Mouse (Mus musculus) brain, adult 2 months (tissue): ENCODE data around the gene Tbc1d32.

Source experiments
- DNase-seq: peaks from one replicate; pipeline ENCODE4 v3.0.0; 2011; ENCODE audit warnings: low read depth, low spot score

Tbc1d32 gene

DNA sequence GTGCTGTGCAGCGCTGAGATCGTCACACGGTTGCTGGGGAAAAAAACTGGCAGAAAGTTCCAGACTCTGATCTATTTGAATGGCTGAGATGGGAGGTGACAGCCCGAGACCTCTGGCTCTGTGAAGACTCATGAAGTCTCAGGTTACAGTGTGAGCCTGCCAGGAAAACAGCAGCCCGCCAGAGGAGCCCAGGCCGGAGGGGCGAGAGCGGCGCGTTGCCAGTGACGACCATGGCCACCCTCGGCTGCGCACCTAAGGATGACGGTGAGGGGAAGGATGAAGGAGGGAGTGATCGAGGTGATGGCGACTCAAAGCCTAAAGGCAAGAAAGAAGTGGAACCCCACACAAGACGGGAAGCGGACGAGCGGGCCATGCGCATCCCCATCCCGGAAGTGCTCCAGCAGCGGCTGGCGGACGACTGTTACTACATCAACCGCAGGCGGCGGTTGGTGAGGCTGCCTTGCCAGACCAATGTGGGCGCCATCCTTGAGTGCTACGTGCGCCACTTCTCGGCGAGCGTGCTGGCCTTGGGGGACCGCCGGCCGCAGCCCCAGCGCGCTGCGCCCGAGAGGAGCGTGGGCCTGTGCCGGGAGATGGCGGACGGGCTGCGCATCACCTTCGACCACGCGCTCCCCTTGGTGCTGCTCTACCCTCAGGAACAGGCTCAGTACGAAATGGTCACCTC lies 113.4 kb downstream of the Tbc1d32 start:
- DNase-seq = peak; percentile 88

DNA sequence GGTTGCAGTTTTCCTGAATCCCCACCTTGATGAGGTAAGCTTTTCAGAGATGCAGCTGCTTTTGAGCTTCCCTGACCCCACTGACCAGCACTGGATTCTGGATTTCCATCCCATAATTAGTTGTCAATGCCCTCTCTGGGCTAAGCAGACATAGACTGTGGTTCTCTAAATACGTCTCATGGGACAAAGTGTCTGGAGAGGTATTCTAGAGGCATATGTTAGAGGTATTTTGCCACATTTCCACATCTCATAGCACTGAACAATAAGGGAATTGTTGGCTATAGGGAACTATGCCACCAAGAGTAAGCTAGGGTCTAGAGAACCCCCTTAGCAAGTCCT lies 121.5 kb downstream of the Tbc1d32 start:
- no peak for DNase-seq

DNA sequence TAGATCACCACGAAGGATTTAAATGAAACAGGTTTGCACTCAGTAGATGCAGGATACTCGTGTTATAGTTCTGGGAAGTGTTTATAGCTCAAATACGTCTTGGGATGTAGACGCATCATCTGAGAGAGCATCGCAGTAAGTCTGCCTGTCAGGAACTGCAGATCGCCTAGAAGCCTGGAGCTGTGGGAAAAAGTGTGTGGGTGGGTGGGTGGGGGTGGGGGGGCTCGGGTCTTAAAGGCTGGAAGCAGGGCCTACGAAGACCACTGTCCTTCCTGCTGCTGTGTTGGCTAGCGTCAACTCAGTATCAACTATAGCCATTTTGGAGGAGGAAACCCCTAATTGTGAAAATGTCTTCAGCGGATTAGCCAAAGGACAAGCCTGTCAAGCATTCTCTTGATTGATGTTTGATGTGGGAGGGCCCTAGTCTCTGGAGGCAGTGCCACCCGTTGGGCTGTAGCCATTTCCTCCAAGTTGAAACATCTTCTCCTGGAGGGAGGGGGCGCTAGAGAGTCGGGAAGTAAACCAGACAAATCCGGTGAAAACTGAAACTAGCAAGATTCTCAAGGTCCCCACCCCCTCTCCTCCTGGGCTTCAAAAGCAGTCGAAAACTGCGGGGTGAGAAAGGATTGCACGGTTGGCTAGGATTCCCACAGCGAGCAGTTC lies 122.0 kb downstream of the Tbc1d32 start, which contains the start of gene Msl3l2:
Gene Msl3l2 (plus strand): TSS at position 585 of the 663 bp plus-strand sequence.
- peak; percentile 94 for DNase-seq

DNA sequence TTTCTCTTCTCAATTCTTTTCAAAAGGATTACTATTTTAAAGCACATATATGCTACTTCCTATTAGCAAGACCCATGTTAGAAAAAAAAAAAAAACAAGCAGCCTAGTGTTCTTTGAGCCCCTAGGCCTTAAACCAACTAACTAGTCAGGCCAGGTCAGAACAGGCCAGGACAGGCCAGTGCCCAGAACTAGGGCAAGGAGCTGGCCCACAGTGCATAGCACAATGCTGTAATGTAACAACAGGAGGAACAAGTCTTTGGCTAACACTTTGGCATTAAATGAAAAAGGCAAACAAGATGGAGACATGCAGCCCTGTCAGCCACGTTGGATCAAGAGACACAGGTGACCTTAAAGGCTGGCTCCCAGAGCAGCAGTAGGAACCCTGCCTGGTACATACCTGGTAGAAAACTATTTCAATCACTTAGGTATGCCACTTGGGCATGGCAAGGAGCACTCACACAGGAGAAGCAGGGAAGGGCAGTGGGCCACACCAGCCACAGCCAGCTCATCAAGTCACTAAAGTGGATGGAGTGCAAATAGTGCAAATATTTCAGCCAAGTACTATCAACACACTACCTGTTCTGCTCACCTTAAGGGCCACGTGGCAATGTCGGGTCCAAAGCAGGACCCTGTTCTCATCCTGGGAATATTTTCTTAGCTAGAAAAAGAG lies 128.7 kb downstream of the Tbc1d32 start:
- no peak for DNase-seq

DNA sequence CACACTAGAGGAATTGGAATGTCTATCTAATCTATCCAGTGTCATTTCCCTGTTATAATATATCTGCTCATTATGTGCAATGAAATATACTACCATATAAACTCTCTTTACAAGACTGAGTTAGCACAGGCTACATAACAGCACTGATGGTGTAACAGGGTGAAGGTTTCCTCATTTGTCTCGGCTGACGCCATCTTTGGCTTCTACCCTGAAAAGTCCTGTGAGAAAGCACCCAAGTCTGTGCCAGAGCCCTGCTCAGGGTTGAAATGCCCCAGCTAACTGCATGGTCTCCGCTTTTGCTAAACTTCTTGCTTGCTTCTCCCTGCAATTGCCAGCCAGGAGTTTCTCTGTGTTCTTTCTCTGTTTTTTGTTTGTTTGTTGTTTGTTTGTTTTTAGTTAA lies 129.4 kb downstream of the Tbc1d32 start:
- no peak for DNase-seq

DNA sequence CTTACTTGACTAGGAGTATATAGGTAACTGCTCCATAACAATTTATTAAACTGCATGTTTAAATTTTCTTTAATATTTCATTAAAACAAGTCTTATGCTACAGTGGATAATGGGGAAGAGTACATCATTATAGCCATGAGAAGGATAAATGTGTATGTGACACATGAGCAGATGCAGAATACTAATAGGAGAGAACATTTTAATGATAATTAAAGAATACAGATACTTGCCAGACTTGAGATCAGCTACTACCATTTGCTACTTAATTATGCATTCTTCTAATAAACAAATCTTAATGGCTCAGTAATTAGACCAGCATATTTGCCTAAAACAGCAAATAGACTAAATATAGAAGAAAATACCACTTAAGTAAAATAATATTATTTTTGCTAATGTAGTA lies 131.7 kb downstream of the Tbc1d32 start:
- DNase-seq = no peak

DNA sequence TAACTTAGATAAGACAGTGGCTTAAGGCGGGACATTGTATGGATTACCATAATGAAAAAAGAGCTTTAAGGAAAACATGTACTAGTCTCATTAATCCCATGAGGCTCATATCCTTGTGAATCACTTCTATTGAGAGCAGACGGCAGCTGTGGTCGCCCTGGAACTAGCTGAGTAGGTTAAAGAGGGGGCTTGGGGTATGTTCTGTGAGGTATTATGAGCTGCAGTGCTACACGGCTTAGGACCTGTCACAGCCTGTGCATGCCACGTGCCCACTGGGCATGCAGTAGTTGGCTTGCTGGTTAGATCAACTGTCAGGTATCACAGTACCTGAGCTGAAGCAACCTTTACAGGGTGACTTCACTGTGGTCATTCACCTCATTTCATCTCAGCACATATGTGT lies 133.9 kb downstream of the Tbc1d32 start:
- DNase-seq = no peak

DNA sequence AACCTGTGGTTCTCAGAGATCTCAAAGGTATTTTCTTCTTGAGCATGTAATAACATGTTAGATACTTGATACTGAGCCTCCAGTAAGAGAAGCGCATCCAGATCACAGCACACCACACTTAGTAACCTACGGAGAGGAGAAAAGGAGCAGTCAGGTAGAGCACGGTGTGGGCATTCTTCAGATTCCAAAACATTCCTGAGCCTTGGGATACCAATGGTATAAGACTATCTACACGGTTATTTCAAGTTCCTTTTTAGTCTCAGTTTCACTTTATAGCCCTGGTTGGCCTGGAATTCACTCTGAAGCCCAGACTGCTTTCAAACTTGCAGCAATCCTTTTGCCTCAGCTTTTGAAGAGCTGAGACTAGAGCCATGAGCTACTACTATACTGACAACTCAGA lies 138.8 kb downstream of the Tbc1d32 start:
- no peak for DNase-seq

DNA sequence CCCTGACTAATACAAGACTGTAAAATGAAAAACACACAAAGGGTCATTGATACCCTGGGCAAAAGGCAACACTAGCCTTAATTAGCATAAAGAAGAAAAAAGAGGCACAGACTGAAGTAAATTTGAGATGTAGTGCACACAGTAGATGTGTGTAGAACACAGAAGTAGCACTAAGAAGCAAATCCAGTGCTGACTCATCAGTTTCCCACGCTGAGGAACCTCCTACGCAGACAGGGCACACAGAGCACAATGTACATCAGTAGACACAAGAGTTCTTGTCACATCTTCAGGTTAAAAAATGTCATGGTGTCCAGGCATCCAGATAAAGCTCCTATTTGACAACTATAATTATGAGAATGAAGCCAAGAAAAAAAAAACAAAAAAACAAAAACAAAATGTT lies 165.7 kb downstream of the Tbc1d32 start:
- peak; percentile 87 for DNase-seq

DNA sequence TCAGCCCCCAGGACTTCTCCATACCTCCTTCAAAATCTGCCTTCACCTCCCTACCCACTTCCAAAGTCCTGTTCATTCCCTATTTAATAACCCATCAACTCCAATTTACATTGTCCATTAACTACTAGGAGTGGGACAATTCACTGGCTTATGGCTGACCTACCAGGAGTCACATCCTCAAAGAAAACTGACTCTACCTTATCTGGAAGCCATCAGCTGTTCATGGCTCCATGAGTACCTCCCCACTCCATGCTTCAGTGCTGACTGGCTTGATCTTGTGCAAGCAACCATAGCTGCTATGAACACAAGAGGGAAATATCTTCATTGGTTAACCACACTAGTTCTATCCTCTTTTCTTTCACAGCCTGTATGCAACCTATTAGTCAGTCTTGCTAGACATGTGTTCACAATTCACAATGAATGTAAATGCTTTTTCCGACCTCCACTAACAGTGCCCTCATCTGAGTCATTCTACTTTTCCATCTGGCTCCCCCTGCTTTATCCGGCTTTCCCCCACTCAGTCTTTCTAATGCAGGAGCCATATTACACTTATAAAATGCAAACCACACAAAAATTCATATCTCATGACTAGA lies 167.2 kb downstream of the Tbc1d32 start:
- peak; percentile 64 for DNase-seq

DNA sequence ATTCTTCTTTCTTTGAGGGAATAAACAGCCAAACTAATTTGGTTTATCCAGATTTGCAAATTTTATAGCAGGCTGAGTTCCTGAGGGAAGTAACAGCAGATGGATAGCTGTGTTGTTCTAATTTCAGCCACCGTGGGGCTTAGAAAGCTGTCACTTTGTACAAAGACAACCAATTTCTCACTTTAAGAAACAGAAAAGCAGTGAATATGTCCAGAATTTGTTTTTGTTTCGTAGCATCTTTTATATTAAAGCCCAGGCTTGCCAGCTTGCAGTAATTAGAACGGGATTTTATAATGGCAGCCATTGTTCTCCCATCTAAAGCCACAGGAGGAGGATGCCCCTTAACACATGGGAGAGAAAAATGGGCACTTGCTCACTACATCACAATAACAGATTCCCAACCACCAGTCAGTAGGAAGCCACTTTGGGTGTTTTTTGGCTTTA lies 169.5 kb downstream of the Tbc1d32 start:
- DNase-seq = peak; percentile 79

DNA sequence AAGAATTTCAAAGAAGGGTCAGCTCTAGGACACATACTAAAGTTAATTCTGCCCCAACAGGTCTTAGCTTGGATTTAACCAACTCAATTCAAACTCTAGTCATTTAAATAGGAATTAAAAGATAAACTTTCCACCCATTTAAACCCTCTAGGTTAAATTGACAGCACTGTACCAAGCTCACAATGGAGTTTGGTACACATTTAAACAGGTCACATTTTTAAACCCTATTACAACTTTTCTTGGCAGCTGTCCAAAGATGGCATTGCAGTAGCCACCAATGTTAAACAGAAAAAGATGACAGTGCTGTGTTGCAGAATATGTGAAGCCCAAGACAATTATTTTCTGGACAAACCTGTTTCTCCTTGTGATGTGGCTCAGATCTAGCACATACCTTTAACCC lies 203.1 kb downstream of the Tbc1d32 start:
- no peak for DNase-seq

DNA sequence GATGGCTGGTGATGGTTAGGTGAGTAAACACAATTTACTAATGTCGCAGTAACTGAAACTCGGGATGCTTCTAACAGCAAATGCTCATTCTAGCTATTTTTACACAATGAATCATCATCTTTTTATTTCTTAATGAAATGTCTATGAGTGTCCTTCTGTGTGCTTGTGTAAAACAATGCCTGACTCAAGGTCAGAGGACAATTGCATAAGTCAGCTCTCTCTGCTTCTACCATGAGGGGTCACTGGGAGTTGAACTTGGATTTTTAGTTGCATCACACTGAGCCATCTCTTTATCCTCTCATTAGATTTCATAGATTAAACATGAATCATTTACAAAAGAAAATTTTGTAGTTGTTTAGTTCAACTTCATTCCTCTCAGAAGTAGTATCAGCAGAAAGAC lies 203.9 kb downstream of the Tbc1d32 start:
- no peak for DNase-seq

DNA sequence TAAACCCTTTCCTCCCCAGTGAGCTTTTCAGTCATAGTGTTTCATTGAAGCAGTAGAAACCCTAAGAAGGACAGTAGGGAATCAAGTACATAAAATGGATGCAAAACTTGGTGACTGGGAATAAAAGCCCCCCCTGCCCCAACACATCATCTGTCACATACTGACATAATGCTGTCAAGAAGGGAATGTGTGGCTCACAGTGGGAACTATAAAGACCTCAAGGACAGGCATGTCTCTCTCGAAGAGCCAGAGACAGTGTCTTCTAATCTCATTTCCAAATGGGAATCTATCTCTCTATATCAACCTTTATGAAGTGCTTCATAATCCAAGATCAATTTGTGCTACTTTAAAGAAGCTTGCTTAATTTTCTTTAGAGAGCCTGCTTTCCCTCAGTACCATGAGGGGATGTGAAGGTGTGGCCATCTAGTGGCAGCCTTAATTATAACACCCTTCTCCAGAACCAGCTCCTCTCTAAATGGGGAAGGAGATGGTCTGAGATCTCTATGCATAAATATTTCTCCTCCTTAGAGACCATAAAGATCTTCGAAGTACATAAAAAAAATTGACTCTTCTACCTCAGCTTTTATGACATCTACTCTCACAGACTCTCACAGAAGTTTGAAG lies 248.5 kb downstream of the Tbc1d32 start:
- DNase-seq = peak; percentile 81

DNA sequence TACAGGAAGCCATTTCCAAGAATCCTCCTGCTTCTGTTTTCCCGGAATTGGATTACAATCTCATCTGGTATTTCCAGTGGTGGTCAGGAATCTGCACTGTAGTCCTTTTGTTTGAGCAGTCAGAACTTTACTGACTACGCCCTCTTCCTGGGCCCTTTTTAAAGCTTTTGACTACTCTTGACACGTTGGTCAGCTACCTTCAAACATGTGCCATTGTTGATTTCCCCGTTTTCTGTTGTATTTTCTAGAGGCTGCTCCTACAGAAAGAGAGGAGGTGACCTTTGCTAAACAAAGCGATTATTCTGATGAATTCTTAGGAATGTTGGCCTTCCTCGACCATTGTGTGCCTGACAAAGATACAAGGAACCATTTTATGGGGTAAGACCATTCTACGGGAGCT lies 250.5 kb downstream of the Tbc1d32 start:
- no peak for DNase-seq
